Mouse (Mus musculus) heart, postnatal 0 days (tissue): ENCODE results near the gene Cyp17a1. TPM values are rescaled to one million over a fixed set of nuclear protein-coding genes. Genes with fewer than 3 reads are reported as not detected.

ENCODE experiments used
- ATAC-seq: fragments of 200-750 bp; cut with Nextera tagmentation; 2 replicates; pipeline ENCODE4 v1.8.0; 2017; ENCODE audit warnings: low read depth, moderate number of reproducible peaks, moderate library complexity; ENCODE audit not compliant: insufficient read depth
- DNase-seq: peaks from one replicate; pipeline ENCODE4 v3.0.0-alpha.2; 2016; ENCODE audit warnings: low spot score
- H3K27ac ChIP-seq: fragments of 300-500 bp; sonication (generic); 2 replicates; pipeline ENCODE4 v1.5.1; 2014; ENCODE audit warnings: low read depth, mild to moderate bottlenecking
- H3K27me3 ChIP-seq: fragments of 300-500 bp; sonication (generic); 2 replicates; pipeline ENCODE4 v1.6.1; 2014; ENCODE audit warnings: low read length, mixed read lengths; ENCODE audit not compliant: control insufficient read depth, insufficient read depth
- H3K36me3 ChIP-seq: fragments of 300-500 bp; sonication (generic); replicated peaks from 2 replicates; pipeline ENCODE4 v1.6.1; 2014; ENCODE audit warnings: low read length, mixed read lengths; ENCODE audit not compliant: control insufficient read depth, insufficient read depth
- H3K4me1 ChIP-seq: fragments of 300-500 bp; sonication (generic); 2 replicates; pipeline ENCODE4 v1.6.1; 2014; ENCODE audit warnings: antibody characterized with exemption; ENCODE audit not compliant: control insufficient read depth, insufficient read depth
- H3K4me2 ChIP-seq: fragments of 300-500 bp; sonication (generic); 2 replicates; pipeline ENCODE4 v1.6.1; 2014; ENCODE audit warnings: low read depth, mild to moderate bottlenecking, low read length, moderate library complexity
- H3K4me3 ChIP-seq: fragments of 300-500 bp; sonication (generic); 2 replicates; pipeline ENCODE4 v1.5.1; 2014; ENCODE audit warnings: low read depth, low read length
- H3K9ac ChIP-seq: fragments of 300-500 bp; sonication (generic); replicated peaks from 2 replicates; pipeline ENCODE4 v1.6.1; 2014; ENCODE audit warnings: low read depth, low read length, mixed read lengths
- H3K9me3 ChIP-seq: fragments of 300-500 bp; sonication (generic); replicated peaks from 2 replicates; pipeline ENCODE4 v1.6.1; 2016; ENCODE audit warnings: low read length; ENCODE audit not compliant: control insufficient read depth
- CTCF ChIP-seq: IDR thresholded peaks from 2 replicates; pipeline ENCODE4 v1.5.1; 2016; ENCODE audit warnings: antibody characterized with exemption, control low read depth, low read depth
- EP300 ChIP-seq: IDR thresholded peaks from 2 replicates; pipeline ENCODE4 v1.6.1; 2016; ENCODE audit warnings: antibody characterized with exemption, low read depth
- WGBS: fragments of 180-500 bp; shearing (Covaris S2); extraction: QIAGEN DNeasy Blood & Tissue Kit; methylation state at CpG from one replicate; pipeline ENCODE4 v1.1.7; 2014; 5-methylcytosine and 5-hydroxymethylcytosine counted together
- polyA plus RNA-seq: library from polyadenylated mRNA; unstranded; fragments of >200 nt; fragmentation: Nextera tagmentation; extraction: Ambion mirVana; gene quantifications from 2 replicates; pipeline ENCODE4 v1.2.1, GENCODE M21; 2015
- total RNA-seq: library from RNA; depleted of rRNA; stranded (reverse); fragments of >200 nt; gene quantifications from 2 replicates; pipeline ENCODE4 v1.2.3, GENCODE M21; 2014; ENCODE audit warnings: low replicate concordance; rRNA removed

Cyp17a1 gene
- total RNA-seq: 0.08 and 3.9 TPM in 2 replicates
- 0.68 and 0.88 TPM in 2 replicates for polyA plus RNA-seq

GRCm38 (mm10) chr19:46672766-46673418, at the start of gene Cyp17a1:
Cyp17a1 (minus strand) TSS chr19:46673172.
- TF ChIP-seq CTCF (no peak), EP300 (no peak)
- no peak for ATAC-seq
- H3K9me3 ChIP-seq: no peaks in the 10 kb centered on the region
- H3K27ac ChIP-seq: no peak within 1 kb of the TSS
- DNase-seq: no peak
- peaks cover 3% of the 10 kb centered on the region; the same call in 1 of the 2 replicates for H3K27me3 ChIP-seq
- 29% methylated on average over 5 of the region's 5 CpGs for WGBS
- H3K9ac ChIP-seq: no peak within 1 kb of the TSS
- H3K4me3 ChIP-seq: no peak within 1 kb of the TSS
- no peak within 1 kb of the TSS for H3K4me2 ChIP-seq
- H3K36me3 ChIP-seq: no peaks in the 10 kb centered on the region
- no peaks in the 10 kb centered on the region for H3K4me1 ChIP-seq

GRCm38 (mm10) chr19:46718150-46718549, 45.2 kb upstream of the Cyp17a1 start:
- Histone ChIP-seq H3K4me1 (no peaks in the 10 kb centered on the region), H3K4me2 (no peak overlapping the region), H3K9me3 (0 out of 2 replicates have a peak, but pooled peaks cover 4% of the 10 kb centered on the region), H3K27me3 (no peaks in the 10 kb centered on the region), H3K27ac (no peak overlapping the region), H3K4me3 (no peak overlapping the region), H3K9ac (no peak overlapping the region), H3K36me3 (peaks cover 53% of the 10 kb centered on the region)
- no peak for DNase-seq
- no peak for ATAC-seq
- no peak for TF ChIP-seq CTCF
- no peak for TF ChIP-seq EP300
- WGBS: 78% methylated on average over 4 of the region's 4 CpGs

DNA sequence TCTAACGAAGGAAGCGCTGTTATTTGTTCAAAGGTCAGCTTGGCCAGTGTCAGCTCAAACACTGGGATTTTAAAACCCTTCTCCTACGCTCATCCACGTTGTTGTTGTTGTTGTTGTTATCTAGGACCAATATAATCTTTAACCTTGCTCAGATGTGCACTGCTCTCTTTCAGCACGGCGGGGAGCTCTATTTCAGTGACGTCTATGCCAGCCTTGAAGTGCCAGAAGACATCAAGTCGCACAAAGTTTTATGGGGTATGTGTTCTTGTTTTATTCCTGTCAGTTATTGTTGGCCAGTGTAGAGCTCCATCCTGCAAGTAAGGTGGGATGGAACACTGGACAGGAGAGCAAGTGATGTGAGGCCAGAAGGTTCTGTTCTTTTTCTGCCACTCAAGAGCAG, 42.0 kb upstream of the Cyp17a1 start:
- Histone ChIP-seq H3K36me3 (peaks cover 51% of the 10 kb centered on the region), H3K27ac (no peak overlapping the region), H3K4me2 (no peak overlapping the region), H3K4me1 (no peaks in the 10 kb centered on the region), H3K4me3 (no peak overlapping the region), H3K27me3 (no peaks in the 10 kb centered on the region), H3K9me3 (0 out of 2 replicates have a peak, but pooled peaks cover 4% of the 10 kb centered on the region), H3K9ac (no peak overlapping the region)
- DNase-seq: no peak
- WGBS: 85% methylated on average over 8 of the region's 8 CpGs
- TF ChIP-seq EP300 (no peak), CTCF (no peak)
- no peak for ATAC-seq

GRCm38 (mm10) chr19:46714234-46714633, 41.3 kb upstream of the Cyp17a1 start:
- WGBS: 91% methylated on average over 8 of the region's 8 CpGs
- DNase-seq: no peak
- no peaks in the 10 kb centered on the region for H3K27me3 ChIP-seq

DNA sequence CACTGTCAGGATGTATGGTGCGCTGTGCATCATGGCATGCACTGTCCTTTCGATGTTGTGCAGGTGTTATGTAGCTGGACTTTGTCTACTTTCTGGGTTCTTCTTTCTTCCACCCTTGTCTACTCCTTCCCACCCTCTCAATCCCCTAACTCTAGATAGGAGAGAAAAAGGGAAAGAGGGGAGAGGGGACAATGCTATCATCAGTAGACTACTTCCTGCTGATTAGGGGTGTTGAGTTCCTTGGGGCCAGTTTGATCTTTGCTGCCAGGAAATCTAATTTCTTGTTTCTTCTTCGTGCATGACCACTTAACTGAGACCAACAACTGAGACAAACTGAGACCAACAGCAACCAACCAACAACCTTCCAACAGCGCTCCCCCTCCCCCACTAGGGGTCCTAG, 37.6 kb upstream of the Cyp17a1 start:
- Histone ChIP-seq H3K9ac (no peak overlapping the region), H3K4me2 (no peak overlapping the region), H3K9me3 (no peaks in the 10 kb centered on the region), H3K27ac (no peak overlapping the region), H3K36me3 (peaks cover 33% of the 10 kb centered on the region), H3K27me3 (no peaks in the 10 kb centered on the region), H3K4me1 (peaks cover 18% of the 10 kb centered on the region), H3K4me3 (no peak overlapping the region)
- TF ChIP-seq CTCF: no peak
- TF ChIP-seq EP300: no peak
- ATAC-seq (no peak), DNase-seq (no peak)
- WGBS: 79% methylated on average over 4 of the region's 4 CpGs

More at GRCm38 (mm10) chr19:46714234-46714633, 41.3 kb upstream of the Cyp17a1 start:
- no peaks in the 10 kb centered on the region for H3K4me1 ChIP-seq
- TF ChIP-seq EP300: no peak
- no peak overlapping the region for H3K9ac ChIP-seq
- no peak overlapping the region for H3K27ac ChIP-seq
- ATAC-seq: no peak
- no peak overlapping the region for H3K4me2 ChIP-seq
- H3K9me3 ChIP-seq: 0 out of 2 replicates have a peak, but pooled peaks cover 4% of the 10 kb centered on the region
- H3K36me3 ChIP-seq: peaks cover 45% of the 10 kb centered on the region
- no peak overlapping the region for H3K4me3 ChIP-seq
